Mouse (Mus musculus): ENCODE data around the gene Gna13. TPM values are rescaled to one million over a fixed set of nuclear protein-coding genes. Genes with fewer than 3 reads are reported as not detected.

The Gna13 gene
- polyA plus RNA-seq, 1 experiment from 2014 or later: 52.2 TPM

- peaks cover 100% of the 10 kb centered on the region for H3K79me2 ChIP-seq (ENCODE audit: inconsistent target)
- WGBS (ENCODE audit: missing documents): 57% methylated on average over 7 of the region's 7 CpGs
- H3K27ac ChIP-seq: no peak overlapping the region
- no peak overlapping the region for H3K4me3 ChIP-seq (ENCODE audit: inconsistent target)
- peaks cover 13% of the 10 kb centered on the region; the same call in 1 of the 2 replicates for H3K36me3 ChIP-seq (ENCODE audit: inconsistent target)
Measured at GRCm38 (mm10) chr11:109375412-109375811, 12.8 kb downstream of the Gna13 start.

GRCm38 (mm10) chr11:109376484-109377143 lies 14.0 kb downstream of the Gna13 start:
- no peak overlapping the region for H3K27ac ChIP-seq
- H3K4me3 ChIP-seq (ENCODE audit: inconsistent target): no peak overlapping the region
- peaks cover 100% of the 10 kb centered on the region for H3K79me2 ChIP-seq (ENCODE audit: inconsistent target)
- H3K36me3 ChIP-seq (ENCODE audit: inconsistent target): peaks cover 10% of the 10 kb centered on the region; the same call in 1 of the 2 replicates
- 74% methylated on average over 7 of the region's 7 CpGs for WGBS (ENCODE audit: missing documents)

- Histone ChIP-seq H3K36me3 (ENCODE audit: inconsistent target) (peaks cover 5% of the 10 kb centered on the region; the same call in 1 of the 2 replicates), H3K79me2 (ENCODE audit: inconsistent target) (peaks cover 100% of the 10 kb centered on the region), H3K4me3 (ENCODE audit: inconsistent target) (no peak overlapping the region), H3K27ac (no peak overlapping the region)
- 26% methylated on average over 10 of the region's 10 CpGs for WGBS (ENCODE audit: missing documents)
Measured at GRCm38 (mm10) chr11:109377477-109377876, 14.8 kb downstream of the Gna13 start.

- peaks cover 100% of the 10 kb centered on the region for H3K79me2 ChIP-seq (ENCODE audit: inconsistent target)
- H3K36me3 ChIP-seq (ENCODE audit: inconsistent target): peaks cover 5% of the 10 kb centered on the region; the same call in 1 of the 2 replicates
- H3K4me3 ChIP-seq (ENCODE audit: inconsistent target): no peak overlapping the region
- 74% methylated on average over 7 of the region's 7 CpGs for WGBS (ENCODE audit: missing documents)
- H3K27ac ChIP-seq: no peak overlapping the region
Measured at GRCm38 (mm10) chr11:109378051-109378450, 15.4 kb downstream of the Gna13 start.

GRCm38 (mm10) chr11:109380662-109381061 lies 18.0 kb downstream of the Gna13 start:
- 36% methylated on average over 5 of the region's 5 CpGs for WGBS (ENCODE audit: missing documents)
- no peak overlapping the region for H3K27ac ChIP-seq
- peaks cover 100% of the 10 kb centered on the region for H3K79me2 ChIP-seq (ENCODE audit: inconsistent target)
- H3K4me3 ChIP-seq (ENCODE audit: inconsistent target): no peak overlapping the region
- H3K36me3 ChIP-seq (ENCODE audit: inconsistent target): peaks cover 3% of the 10 kb centered on the region; the same call in 1 of the 2 replicates

GRCm38 (mm10) chr11:109385296-109385695 lies 22.7 kb downstream of the Gna13 start:
- peaks cover 9% of the 10 kb centered on the region; the same call in 1 of the 2 replicates for H3K36me3 ChIP-seq (ENCODE audit: inconsistent target)
- no peak overlapping the region for H3K4me3 ChIP-seq (ENCODE audit: inconsistent target)
- peaks cover 100% of the 10 kb centered on the region for H3K79me2 ChIP-seq (ENCODE audit: inconsistent target)
- WGBS (ENCODE audit: missing documents): 92% methylated on average over 8 of the region's 8 CpGs
- H3K27ac ChIP-seq: no peak overlapping the region

- Histone ChIP-seq H3K4me3 (ENCODE audit: inconsistent target) (no peak overlapping the region), H3K79me2 (ENCODE audit: inconsistent target) (peaks cover 100% of the 10 kb centered on the region), H3K36me3 (ENCODE audit: inconsistent target) (0 out of 2 replicates have a peak, but pooled peaks cover 21% of the 10 kb centered on the region), H3K27ac (no peak overlapping the region)
- 86% methylated on average over 5 of the region's 5 CpGs for WGBS (ENCODE audit: missing documents)
Measured at GRCm38 (mm10) chr11:109389046-109389445, 26.4 kb downstream of the Gna13 start.

- Histone ChIP-seq H3K4me3 (ENCODE audit: inconsistent target) (no peak overlapping the region), H3K79me2 (ENCODE audit: inconsistent target) (peaks cover 100% of the 10 kb centered on the region), H3K36me3 (ENCODE audit: inconsistent target) (peaks cover 34% of the 10 kb centered on the region), H3K27ac (no peak overlapping the region)
- 93% methylated on average over 7 of the region's 7 CpGs for WGBS (ENCODE audit: missing documents)
Measured at GRCm38 (mm10) chr11:109391200-109391599, 28.6 kb downstream of the Gna13 start.

GRCm38 (mm10) chr11:109391760-109392159 lies 29.1 kb downstream of the Gna13 start:
- Histone ChIP-seq H3K4me3 (ENCODE audit: inconsistent target) (no peak overlapping the region), H3K36me3 (ENCODE audit: inconsistent target) (peaks cover 39% of the 10 kb centered on the region), H3K27ac (no peak overlapping the region), H3K79me2 (ENCODE audit: inconsistent target) (peaks cover 100% of the 10 kb centered on the region)
- WGBS (ENCODE audit: missing documents): 84% methylated on average over 7 of the region's 7 CpGs

GRCm38 (mm10) chr11:109392601-109393000 lies 30.0 kb downstream of the Gna13 start:
- H3K79me2 ChIP-seq (ENCODE audit: inconsistent target): peaks cover 100% of the 10 kb centered on the region
- H3K27ac ChIP-seq: no peak overlapping the region
- H3K36me3 ChIP-seq (ENCODE audit: inconsistent target): peaks cover 45% of the 10 kb centered on the region
- WGBS (ENCODE audit: missing documents): 95% methylated on average over 5 of the region's 9 CpGs
- no peak overlapping the region for H3K4me3 ChIP-seq (ENCODE audit: inconsistent target)

GRCm38 (mm10) chr11:109394758-109395157 lies 32.1 kb downstream of the Gna13 start:
- Histone ChIP-seq H3K79me2 (ENCODE audit: inconsistent target) (peaks cover 100% of the 10 kb centered on the region), H3K4me3 (ENCODE audit: inconsistent target) (no peak overlapping the region), H3K27ac (no peak overlapping the region), H3K36me3 (ENCODE audit: inconsistent target) (peaks cover 53% of the 10 kb centered on the region)
- WGBS (ENCODE audit: missing documents): 89% methylated on average over 7 of the region's 9 CpGs

- peaks cover 53% of the 10 kb centered on the region for H3K36me3 ChIP-seq (ENCODE audit: inconsistent target)
- 88% methylated on average over 9 of the region's 9 CpGs for WGBS (ENCODE audit: missing documents)
- peaks cover 100% of the 10 kb centered on the region for H3K79me2 ChIP-seq (ENCODE audit: inconsistent target)
- H3K4me3 ChIP-seq (ENCODE audit: inconsistent target): no peak overlapping the region
- H3K27ac ChIP-seq: no peak overlapping the region
Measured at GRCm38 (mm10) chr11:109395291-109395690, 32.7 kb downstream of the Gna13 start.

GRCm38 (mm10) chr11:109406431-109406830 lies 43.8 kb downstream of the Gna13 start:
- Histone ChIP-seq H3K27ac (no peak overlapping the region), H3K36me3 (ENCODE audit: inconsistent target) (no peaks in the 10 kb centered on the region), H3K79me2 (ENCODE audit: inconsistent target) (no peaks in the 10 kb centered on the region), H3K4me3 (ENCODE audit: inconsistent target) (no peak overlapping the region)
- 94% methylated on average over 5 of the region's 5 CpGs for WGBS (ENCODE audit: missing documents)

- WGBS (ENCODE audit: missing documents): 92% methylated on average over 15 of the region's 15 CpGs
- Histone ChIP-seq H3K27ac (no peak overlapping the region), H3K79me2 (ENCODE audit: inconsistent target) (no peaks in the 10 kb centered on the region; the same call in 1 of the 2 replicates), H3K36me3 (ENCODE audit: inconsistent target) (no peaks in the 10 kb centered on the region), H3K4me3 (ENCODE audit: inconsistent target) (no peak overlapping the region)
Measured at GRCm38 (mm10) chr11:109410197-109410980, 47.8 kb downstream of the Gna13 start.

- WGBS (ENCODE audit: missing documents): 70% methylated on average over 5 of the region's 6 CpGs
- Histone ChIP-seq H3K4me3 (ENCODE audit: inconsistent target) (no peak within 1 kb of the TSS), H3K36me3 (ENCODE audit: inconsistent target) (no peaks in the 10 kb centered on the region), H3K27ac (peak within 1 kb of the TSS; percentile 46), H3K79me2 (ENCODE audit: inconsistent target) (peaks cover 6% of the 10 kb centered on the region)
Measured at GRCm38 (mm10) chr11:109413617-109414016, 51.0 kb downstream of the Gna13 start, which contains the start of gene 9930022D16Rik. 9930022D16Rik (plus strand) TSS chr11:109413917.
